Mouse (Mus musculus) urinary bladder, postnatal 14 days (tissue): ENCODE data around the gene Sec23a.
"Not testable (repeated sequence)": the region's sequence is repeated elsewhere in the genome, so short reads cannot be mapped to it uniquely, and the experiment has no call there.

ENCODE experiments used
- DNase-seq: peaks from one replicate; pipeline ENCODE4 v3.0.0; 2021; ENCODE audit warnings: low spot score

Sec23a gene

DNA sequence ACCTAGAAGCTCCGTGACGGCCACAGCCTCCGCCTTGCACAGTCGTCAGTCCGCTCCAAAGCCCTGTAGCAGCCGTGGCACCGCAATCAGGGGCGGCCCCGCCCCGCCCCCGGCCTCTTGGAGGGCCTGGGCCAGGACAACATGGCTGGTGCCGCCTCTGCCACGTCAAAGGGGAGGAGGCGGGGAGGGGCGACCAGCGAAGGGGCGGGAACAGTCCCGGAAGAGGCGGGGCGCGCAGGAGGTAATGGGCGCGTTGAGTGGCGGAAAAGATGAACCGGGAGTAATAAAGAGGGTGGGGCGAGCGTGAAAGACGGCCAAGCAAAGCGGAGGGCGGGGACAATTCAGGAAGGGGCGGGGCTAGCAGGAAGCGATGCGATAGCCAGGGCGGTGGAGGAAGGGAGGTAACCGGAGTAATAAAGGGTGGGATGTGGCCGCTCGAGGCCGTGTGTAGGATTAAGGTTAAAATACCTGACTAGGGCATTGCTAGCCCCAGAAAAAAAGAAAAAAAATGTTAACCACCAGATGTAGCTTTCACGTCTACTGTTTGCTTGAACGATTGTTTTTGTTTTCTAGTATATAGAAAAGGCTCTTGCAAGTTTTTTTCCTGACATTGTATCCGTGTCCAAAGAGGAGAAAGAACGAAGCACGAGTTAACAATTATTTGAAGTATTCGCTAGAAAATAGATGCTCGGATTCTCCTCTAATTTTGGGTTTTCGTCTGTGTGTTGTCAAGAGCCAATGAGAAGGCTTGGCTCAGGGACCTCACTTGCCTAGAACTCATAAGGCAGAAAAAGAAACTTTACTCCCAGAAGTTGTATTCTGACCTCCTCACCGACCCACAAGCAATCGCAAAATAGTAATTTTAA lies at the start of gene Sec23a:
Gene Sec23a, minus strand, starts transcription at position 174 of the 866 bp plus-strand sequence.
- peak; percentile 99 for DNase-seq

DNA sequence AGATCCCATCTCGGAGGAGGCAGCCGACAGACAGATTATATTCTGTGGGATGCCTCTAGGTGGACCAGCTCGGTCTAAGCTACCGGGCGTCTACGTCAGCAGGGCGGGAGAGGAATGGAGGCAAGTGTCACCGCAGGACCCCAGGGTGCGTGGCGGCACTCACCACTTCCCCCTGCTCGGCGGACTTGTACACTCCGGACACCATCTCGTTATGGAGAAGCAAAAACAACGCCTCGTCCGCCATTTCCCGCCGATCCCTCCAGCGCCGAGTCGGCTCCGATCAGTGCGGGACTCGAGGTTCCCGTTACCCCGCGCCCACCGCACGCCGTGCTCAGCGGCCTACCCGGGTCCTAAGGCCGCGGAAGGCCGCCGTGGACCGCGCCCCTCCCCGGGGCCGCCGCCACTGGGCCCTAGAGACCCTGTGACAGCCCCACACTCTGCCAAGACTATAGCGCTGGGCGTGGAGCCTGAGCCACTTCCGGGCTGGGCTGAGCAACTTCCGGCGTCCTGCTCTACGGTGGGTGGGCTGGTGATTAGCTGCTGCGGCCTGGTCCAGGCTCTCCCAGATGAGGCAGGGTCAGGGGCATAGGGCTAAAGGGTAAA lies 49.3 kb upstream of the Sec23a start, which contains the start of gene Trappc6b:
Gene Trappc6b, minus strand, starts transcription at position 480 of the 603 bp plus-strand sequence.
- DNase-seq, result peak; percentile 74

DNA sequence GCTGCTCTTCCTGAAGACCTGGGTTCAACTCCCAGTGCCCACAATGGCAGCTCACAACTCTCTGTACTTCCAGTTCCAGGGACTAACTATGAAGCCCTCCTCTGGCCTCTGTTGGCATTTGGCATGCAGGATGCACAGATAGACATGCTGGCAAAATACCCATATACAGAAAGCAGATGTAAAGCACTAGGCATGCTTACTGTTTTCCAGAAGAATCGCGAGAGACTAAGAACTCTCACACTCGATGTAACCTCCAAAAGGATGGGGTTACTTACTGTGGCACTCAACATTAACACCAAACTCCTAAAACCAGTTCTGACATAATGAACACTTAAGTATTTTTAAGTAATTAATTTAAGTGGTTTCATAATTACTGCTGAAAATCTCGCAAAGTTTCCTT lies 48.5 kb upstream of the Sec23a start:
- no peak for DNase-seq

GRCm38 (mm10) chr12:59058242-59058641 lies 46.4 kb upstream of the Sec23a start:
- not testable (repeated sequence) for DNase-seq

DNA sequence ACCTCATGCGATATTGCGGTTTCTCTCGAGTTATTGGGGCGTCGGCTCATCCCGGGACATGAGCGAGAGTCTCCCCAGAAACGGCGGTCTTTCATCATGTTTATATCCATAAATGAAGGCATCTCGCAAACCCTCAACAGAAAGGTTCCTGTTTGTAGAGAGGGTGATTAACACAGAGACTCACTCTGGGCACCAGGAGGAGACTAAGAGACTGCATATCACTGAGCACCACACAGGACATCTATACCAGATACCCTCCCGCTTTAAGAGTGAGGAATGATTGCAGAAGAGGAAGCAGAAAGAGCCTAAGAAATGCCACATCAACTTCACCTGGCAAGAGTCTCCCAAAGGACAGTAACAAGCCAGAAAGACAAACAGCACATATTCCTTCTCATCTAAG lies 44.4 kb upstream of the Sec23a start:
- DNase-seq, result no peak

- DNase-seq, result no peak
Observed at GRCm38 (mm10) chr12:59055196-59055850, 43.5 kb upstream of the Sec23a start.

- DNase-seq, result no peak
Observed at GRCm38 (mm10) chr12:59053976-59054375, 42.2 kb upstream of the Sec23a start.

DNA sequence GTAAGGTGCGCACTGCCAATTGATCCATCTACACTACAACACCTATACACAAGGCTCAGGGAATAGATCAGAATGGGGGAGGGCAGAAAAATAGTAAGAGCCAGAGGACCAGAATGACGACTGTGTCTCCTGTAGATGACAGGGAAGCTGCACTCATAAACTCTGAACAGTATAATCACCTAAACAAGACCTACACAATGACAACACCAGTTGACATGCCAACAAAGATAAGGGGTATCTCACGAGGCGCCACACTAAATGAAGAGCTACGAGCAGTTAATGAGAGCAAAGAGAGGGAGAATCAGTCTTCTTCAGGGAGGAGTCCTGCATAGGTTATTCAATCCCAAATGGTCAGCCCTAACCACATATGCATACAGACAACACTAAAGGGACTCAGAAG lies 41.3 kb upstream of the Sec23a start:
- no peak for DNase-seq

DNA sequence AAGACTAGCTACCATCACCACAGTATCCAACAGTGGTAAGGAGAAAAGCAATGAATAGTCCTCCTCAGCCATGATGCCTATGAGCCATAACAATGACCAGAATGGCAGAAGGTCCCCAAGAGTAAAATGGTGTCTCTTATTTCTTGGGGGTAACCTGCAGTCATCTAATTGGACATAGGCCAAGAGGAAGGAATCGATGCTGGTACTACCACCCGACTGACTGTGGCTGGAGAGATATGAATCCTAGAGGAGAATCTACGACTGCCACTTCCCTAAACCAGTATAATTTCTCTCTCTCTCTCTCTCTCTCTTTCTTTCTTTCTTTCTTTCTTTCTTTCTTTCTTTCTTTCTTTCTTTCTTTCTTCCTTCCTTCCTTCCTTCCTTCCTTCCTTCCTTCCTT lies 40.7 kb upstream of the Sec23a start:
- DNase-seq, result no peak

GRCm38 (mm10) chr12:59040851-59041250 lies 29.0 kb upstream of the Sec23a start:
- no peak for DNase-seq

GRCm38 (mm10) chr12:59039971-59040844 lies 28.4 kb upstream of the Sec23a start:
- DNase-seq, result peak; percentile 26

DNA sequence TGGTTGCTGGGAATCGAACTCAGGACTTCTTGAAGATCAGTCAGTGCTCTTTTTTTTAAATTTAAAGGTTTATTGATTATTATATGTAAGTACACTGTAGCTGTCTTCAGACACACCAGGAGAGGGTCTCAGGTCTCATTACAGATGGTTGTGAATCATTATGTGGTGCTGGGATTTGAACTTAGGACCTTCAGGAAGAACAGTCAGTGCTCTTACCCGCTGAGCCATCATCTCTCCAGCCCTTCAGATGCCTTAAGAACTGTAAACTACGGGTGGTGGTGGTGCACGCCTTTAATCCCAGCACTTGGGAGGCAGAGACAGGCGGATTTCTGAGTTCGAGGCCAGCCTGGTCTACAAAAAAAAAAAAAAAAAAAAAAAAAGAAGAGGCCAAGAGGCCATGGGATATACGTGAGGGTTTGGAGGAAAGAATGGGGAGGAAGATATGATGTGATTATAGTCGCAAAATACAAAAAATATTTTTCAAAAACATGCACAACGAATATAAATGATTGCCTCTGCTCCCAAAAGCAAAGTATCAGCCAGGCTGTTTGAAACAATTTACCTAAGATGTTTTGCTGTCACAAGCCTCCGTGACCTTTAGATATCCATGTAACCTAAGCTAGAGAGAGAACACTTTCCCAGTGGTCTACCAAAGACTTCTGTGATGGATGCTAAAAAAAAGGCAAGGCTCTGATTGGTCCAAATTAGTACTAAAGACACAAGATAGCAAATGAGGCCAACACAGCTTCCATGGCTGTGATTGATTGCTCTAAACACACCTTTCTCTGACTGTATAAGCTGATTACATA lies 27.5 kb upstream of the Sec23a start:
- no peak for DNase-seq

- no peak for DNase-seq
Observed at GRCm38 (mm10) chr12:59032101-59032500, 20.3 kb upstream of the Sec23a start.

- DNase-seq, result no peak
Observed at GRCm38 (mm10) chr12:59021306-59021705, 9.5 kb upstream of the Sec23a start.

DNA sequence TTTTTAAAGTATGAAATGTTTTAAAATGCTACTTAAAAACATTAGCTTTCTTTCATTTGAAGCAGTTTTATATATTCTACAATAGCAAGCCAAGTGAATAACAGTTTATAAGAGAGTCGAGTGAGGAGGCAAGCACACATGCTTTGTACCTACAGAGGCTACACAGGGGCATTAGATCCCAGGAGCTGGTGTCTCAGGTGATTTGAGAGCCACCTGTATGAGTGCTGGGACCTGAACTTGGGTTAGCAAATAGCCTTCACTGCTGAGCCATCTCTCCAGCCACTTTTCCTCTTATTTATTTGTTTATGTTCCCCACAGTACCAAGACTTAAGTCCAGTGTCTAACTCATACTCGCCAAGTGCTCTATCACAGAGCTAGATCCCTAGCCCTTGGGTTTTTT lies 8.1 kb upstream of the Sec23a start:
- no peak for DNase-seq

GRCm38 (mm10) chr12:59017970-59018369 lies 6.2 kb upstream of the Sec23a start:
- DNase-seq, result no peak

DNA sequence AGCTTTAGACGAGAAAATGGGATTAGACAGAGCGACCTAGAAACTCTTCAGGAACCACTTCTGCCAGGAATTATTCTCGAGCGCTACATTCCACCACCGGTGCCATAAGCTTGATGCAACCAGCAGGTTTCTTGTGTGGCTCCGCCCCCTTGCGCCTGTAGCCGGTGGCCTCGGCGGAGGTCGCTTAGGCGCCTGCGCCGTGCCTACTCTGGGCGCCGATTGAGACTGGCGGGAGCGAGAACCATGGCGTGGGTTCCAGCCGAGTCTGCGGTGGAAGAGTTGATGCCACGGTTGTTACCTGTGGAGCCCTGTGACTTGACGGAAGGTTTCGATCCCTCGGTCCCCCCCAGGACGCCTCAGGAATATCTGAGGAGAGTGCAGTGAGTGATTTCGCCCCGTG lies 1.4 kb upstream of the Sec23a start, which contains the start of gene Gemin2:
Gene Gemin2, plus strand, starts transcription at position 160 of the 400 bp plus-strand sequence.
- DNase-seq, result peak; percentile 92

DNA sequence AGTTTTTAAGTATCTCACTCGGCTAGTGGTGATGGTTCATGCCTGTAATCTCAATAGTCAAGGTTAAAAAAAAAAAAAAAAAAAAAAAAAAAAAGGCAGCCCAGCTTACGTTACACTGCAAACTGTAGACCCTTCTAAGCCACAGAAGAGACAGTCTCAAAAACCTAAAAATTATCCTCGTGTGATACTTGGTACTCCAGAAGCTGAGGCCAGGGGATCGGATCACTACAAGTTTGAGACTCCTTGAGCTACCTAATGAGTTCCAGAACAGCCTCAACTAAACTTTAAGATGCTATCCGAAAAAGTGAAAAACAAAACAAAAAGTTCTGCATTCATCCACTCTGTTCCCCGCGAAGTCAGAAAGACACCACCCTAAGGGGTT lies 884 bp upstream of the Sec23a start:
- peak; percentile 5 for DNase-seq

GRCm38 (mm10) chr12:59011275-59011843 lies 458 bp downstream of the Sec23a start:
- no peak for DNase-seq

DNA sequence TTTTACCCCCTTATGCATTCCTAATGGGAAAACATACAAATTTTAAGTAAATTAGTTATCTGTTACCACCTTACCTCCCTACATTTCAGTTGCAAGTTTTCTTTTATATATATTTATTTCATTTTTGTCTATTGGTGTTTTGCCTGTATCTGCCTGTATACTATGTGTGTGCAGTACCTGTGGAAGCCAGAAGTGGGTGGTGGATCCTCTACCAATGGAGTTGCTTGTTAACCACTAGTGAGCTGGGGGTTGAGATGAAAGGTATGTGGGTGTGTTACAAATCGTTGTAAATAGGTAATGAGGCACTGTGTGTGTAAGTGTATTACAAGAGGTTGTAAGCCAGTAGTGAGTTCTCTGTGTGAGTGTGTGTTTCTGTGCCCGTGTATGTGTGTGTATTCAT lies 1.3 kb downstream of the Sec23a start:
- DNase-seq, result no peak

DNA sequence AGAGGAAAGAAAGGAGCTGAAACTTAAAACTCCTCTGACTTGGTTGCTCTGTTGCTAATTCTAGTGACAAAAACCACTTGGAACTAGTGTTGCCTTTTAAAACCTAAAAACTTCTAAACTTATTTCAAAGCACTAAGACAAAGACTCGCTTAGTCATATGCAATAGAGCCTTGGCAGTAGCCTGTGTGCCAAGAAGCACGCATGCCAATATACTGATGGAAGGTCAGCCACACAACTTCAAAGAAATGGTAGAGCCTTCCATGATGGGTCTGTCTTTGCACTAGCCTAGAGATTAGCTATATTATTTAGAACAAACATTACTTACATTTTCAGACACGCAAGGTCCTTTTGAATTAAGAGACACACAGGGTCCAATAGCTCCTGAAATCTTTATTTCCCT lies 26.1 kb downstream of the Sec23a start:
- DNase-seq, result no peak
